Mouse (Mus musculus): ENCODE measurements around the gene Gm13102.
"Not testable (repeated sequence)": the region's sequence is repeated elsewhere in the genome, so short reads cannot be mapped to it uniquely, and the experiment has no call there.

Gm13102 gene

DNA sequence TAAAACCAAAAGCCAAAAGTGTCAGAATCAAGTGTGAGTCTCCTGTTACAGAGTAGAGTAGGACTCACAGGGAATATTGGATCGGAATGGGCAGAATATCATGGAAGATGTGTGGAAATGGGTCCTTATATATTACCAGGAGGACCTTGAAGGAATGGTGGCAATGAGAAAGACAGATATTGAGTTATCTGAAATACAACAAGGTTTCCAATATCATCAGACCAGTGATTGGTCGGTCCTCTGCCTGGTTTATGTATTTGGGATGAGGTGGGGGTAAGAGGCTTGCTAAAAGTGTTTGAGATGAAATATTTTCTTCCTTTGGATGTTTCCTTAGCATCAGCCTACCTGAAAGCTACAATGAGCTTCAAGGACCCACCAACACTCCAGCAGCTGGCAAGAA lies at the start of gene Gm13102:
Gene Gm13102, plus strand, starts transcription at position 301 of the 400 bp plus-strand sequence.
- DNase-seq, result not testable (repeated sequence)

DNA sequence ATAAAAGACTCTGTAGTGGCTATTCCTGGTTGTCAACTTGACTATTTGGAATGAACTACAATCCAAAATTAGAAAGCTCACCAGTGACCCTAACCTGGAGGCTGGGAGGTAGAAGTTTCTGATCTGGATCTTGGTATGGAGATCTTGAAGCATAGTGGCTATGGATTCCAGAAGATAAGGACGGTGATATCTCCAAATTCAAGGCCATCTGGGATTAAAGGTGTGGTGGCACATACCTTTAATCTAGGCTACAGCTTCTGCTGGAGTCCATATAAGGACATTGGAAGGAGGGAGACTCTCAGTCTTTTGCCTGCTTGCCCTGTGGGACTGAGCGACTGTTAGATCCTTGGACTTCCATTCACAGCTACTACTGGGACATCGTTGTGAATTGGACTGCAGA lies 47.4 kb upstream of the Gm13102 start, which contains the start of gene Pramel4:
Gene Pramel4, plus strand, starts transcription at position 301 of the 400 bp plus-strand sequence.
- DNase-seq, result not testable (repeated sequence)
